Mouse (Mus musculus): ENCODE results near the gene Slc25a41.

The Slc25a41 gene

GRCm38 (mm10) chr17:57041554-57041953 lies at the start of gene Slc25a41:
Gene Slc25a41, minus strand, starts transcription at chr17:57041654.
- no peak for TF ChIP-seq GATA4 (IDR thresholded peaks at IDR 0.05; ENCODE audit: insufficient replicate concordance, low read length)

GRCm38 (mm10) chr17:57087049-57087832 lies 45.8 kb upstream of the Slc25a41 start, which contains the start of gene Tubb4a:
Gene Tubb4a, minus strand, starts transcription at chr17:57087782.
- no peak for TF ChIP-seq GATA4 (IDR thresholded peaks at IDR 0.05; ENCODE audit: insufficient replicate concordance, low read length)

GRCm38 (mm10) chr17:57085970-57086757 lies 44.7 kb upstream of the Slc25a41 start:
- no peak for TF ChIP-seq GATA4 (IDR thresholded peaks at IDR 0.05; ENCODE audit: insufficient replicate concordance, low read length)

- no peak for TF ChIP-seq GATA4 (IDR thresholded peaks at IDR 0.05; ENCODE audit: insufficient replicate concordance, low read length)
Observed at GRCm38 (mm10) chr17:57082481-57082880, 41.0 kb upstream of the Slc25a41 start.

- TF ChIP-seq GATA4 (IDR thresholded peaks at IDR 0.05; ENCODE audit: insufficient replicate concordance, low read length), result no peak
Observed at GRCm38 (mm10) chr17:57081234-57081842, 39.9 kb upstream of the Slc25a41 start.

GRCm38 (mm10) chr17:57079919-57080318 lies 38.5 kb upstream of the Slc25a41 start:
- TF ChIP-seq GATA4 (IDR thresholded peaks at IDR 0.05; ENCODE audit: insufficient replicate concordance, low read length), result no peak

- no peak for TF ChIP-seq GATA4 (IDR thresholded peaks at IDR 0.05; ENCODE audit: insufficient replicate concordance, low read length)
Observed at GRCm38 (mm10) chr17:57078336-57078735, 36.9 kb upstream of the Slc25a41 start, which contains the start of gene Dennd1c. Gene Dennd1c, minus strand, starts transcription at chr17:57078514.

- no peak for TF ChIP-seq GATA4 (IDR thresholded peaks at IDR 0.05; ENCODE audit: insufficient replicate concordance, low read length)
Observed at GRCm38 (mm10) chr17:57076916-57077315, 35.5 kb upstream of the Slc25a41 start.

- no peak for TF ChIP-seq GATA4 (IDR thresholded peaks at IDR 0.05; ENCODE audit: insufficient replicate concordance, low read length)
Observed at GRCm38 (mm10) chr17:57070699-57071098, 29.2 kb upstream of the Slc25a41 start.

- TF ChIP-seq GATA4 (IDR thresholded peaks at IDR 0.05; ENCODE audit: insufficient replicate concordance, low read length), result no peak
Observed at GRCm38 (mm10) chr17:57070272-57070671, 28.8 kb upstream of the Slc25a41 start.

GRCm38 (mm10) chr17:57066908-57067307 lies 25.5 kb upstream of the Slc25a41 start:
- no peak for TF ChIP-seq GATA4 (IDR thresholded peaks at IDR 0.05; ENCODE audit: insufficient replicate concordance, low read length)

GRCm38 (mm10) chr17:57063031-57063430 lies 21.6 kb upstream of the Slc25a41 start:
- no peak for TF ChIP-seq GATA4 (IDR thresholded peaks at IDR 0.05; ENCODE audit: insufficient replicate concordance, low read length)

GRCm38 (mm10) chr17:57062548-57062947 lies 21.1 kb upstream of the Slc25a41 start:
- TF ChIP-seq GATA4 (IDR thresholded peaks at IDR 0.05; ENCODE audit: insufficient replicate concordance, low read length), result no peak

- peak; percentile 39; the same call in 1 of the 2 replicates for TF ChIP-seq GATA4 (IDR thresholded peaks at IDR 0.05; ENCODE audit: insufficient replicate concordance, low read length)
Observed at GRCm38 (mm10) chr17:57062011-57062521, 20.6 kb upstream of the Slc25a41 start.

- no peak for TF ChIP-seq GATA4 (IDR thresholded peaks at IDR 0.05; ENCODE audit: insufficient replicate concordance, low read length)
Observed at GRCm38 (mm10) chr17:57061069-57061468, 19.6 kb upstream of the Slc25a41 start.

All from liver, adult (tissue).